Mouse (Mus musculus): ENCODE results near the gene Tmcc1. TPM values are rescaled to one million over a fixed set of nuclear protein-coding genes. Genes with fewer than 3 reads are reported as not detected.

The Tmcc1 gene
- total and polyA plus RNA-seq, 2 experiments, result 17.7 to 34.3 TPM

DNA sequence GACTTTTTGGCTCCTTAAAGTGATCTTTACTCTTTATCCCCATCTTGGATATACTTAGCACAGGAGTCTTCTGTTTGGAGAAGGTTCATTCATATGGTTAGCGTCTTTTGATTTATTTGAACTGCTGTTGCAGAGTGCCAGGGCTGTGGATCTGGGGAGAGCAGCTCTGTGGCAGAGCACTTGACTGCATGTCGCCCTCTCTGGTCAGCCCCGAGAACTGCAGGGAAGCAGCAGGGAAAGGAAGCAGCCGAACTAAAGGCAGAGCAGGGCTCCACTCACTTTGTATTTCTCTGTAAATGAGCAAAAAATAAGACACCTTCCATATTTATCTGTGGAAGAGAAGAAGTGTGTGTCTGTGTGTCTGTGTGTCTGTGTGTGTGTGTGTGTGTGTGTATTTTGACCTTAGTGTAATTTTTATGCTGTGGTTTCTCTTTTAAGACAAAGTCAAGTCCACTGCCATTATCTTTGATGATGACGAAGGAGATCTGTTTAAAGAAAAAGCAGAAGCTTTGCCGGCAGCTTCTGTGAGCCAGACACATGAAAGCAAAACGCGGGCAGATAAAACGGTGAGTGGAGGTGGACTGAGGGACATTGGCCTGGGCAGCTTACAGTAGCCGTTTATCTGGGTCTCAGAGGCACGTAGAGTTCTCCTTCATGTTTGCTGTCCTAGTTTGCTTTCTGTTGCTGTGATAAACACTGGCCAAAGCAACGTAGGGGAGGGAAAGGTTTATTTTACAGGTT is 35.7 kb upstream of the Tmcc1 start:
- DNase-seq (ENCODE audit: extremely low read depth, low read depth, low spot score), result peak; percentile 93
- H3K4me3 ChIP-seq (ENCODE audit: insufficient read depth, low read depth, low read length), result no peak overlapping the region
- no peak overlapping the region for H3K9ac ChIP-seq (ENCODE audit: low read depth, low read length)
- WGBS, result 42% methylated on average over 12 of the region's 12 CpGs
- no peaks in the 10 kb centered on the region; the same call in 1 of the 2 replicates for H3K79me2 ChIP-seq (ENCODE audit: control insufficient read depth, insufficient read depth, low read length)
- peaks cover 40% of the 10 kb centered on the region for H3K36me3 ChIP-seq (ENCODE audit: control insufficient read depth, insufficient read depth, low read length)
- TF ChIP-seq CTCF (IDR thresholded peaks at IDR 0.05; ENCODE audit: low read depth, low read length) (peak; percentile 99), POLR2A (IDR thresholded peaks at IDR 0.05; ENCODE audit: extremely low read depth, insufficient read depth, low read length) (no peak)
- no peak overlapping the region for H3K27ac ChIP-seq (replicated peaks; ENCODE audit: insufficient read depth, low read depth, low read length)
- H3K4me1 ChIP-seq (ENCODE audit: control insufficient read depth, insufficient read depth, low read length), result no peaks in the 10 kb centered on the region
- no peaks in the 10 kb centered on the region for H3K27me3 ChIP-seq (ENCODE audit: control insufficient read depth, insufficient read depth, low read length)

DNA sequence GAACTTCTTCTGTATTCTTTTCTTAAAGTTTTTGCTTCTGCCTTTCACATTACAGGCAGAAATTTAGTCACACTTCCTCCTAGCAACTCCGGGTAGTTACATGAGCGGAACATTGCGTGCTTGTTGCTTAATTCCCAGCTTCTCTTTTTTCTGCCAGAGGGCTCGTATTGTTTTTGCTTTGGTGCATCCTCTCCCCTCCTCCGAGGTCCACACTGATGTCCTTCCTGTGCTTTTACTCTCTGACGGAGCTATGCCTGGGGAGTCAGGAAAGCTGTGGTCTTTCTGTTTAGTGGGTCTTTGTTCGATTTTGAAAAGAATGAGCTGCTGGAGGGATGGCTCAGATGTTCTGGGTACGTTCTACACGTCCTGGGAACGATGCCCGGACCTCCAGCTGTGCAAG is 34.5 kb upstream of the Tmcc1 start:
- peak; percentile 58 for DNase-seq (ENCODE audit: extremely low read depth, low read depth, low spot score)
- H3K9ac ChIP-seq (ENCODE audit: low read depth, low read length), result no peak overlapping the region
- H3K79me2 ChIP-seq (ENCODE audit: control insufficient read depth, insufficient read depth, low read length), result no peaks in the 10 kb centered on the region; the same call in 1 of the 2 replicates
- H3K4me1 ChIP-seq (ENCODE audit: control insufficient read depth, insufficient read depth, low read length), result no peaks in the 10 kb centered on the region
- H3K36me3 ChIP-seq (ENCODE audit: control insufficient read depth, insufficient read depth, low read length), result peaks cover 47% of the 10 kb centered on the region
- TF ChIP-seq POLR2A (IDR thresholded peaks at IDR 0.05; ENCODE audit: extremely low read depth, insufficient read depth, low read length) (no peak), CTCF (IDR thresholded peaks at IDR 0.05; ENCODE audit: low read depth, low read length) (no peak)
- no peaks in the 10 kb centered on the region for H3K27me3 ChIP-seq (ENCODE audit: control insufficient read depth, insufficient read depth, low read length)
- H3K4me3 ChIP-seq (ENCODE audit: insufficient read depth, low read depth, low read length), result no peak overlapping the region
- 80% methylated on average over 11 of the region's 11 CpGs for WGBS
- peak overlapping the region; percentile 49 for H3K27ac ChIP-seq (replicated peaks; ENCODE audit: insufficient read depth, low read depth, low read length)

DNA sequence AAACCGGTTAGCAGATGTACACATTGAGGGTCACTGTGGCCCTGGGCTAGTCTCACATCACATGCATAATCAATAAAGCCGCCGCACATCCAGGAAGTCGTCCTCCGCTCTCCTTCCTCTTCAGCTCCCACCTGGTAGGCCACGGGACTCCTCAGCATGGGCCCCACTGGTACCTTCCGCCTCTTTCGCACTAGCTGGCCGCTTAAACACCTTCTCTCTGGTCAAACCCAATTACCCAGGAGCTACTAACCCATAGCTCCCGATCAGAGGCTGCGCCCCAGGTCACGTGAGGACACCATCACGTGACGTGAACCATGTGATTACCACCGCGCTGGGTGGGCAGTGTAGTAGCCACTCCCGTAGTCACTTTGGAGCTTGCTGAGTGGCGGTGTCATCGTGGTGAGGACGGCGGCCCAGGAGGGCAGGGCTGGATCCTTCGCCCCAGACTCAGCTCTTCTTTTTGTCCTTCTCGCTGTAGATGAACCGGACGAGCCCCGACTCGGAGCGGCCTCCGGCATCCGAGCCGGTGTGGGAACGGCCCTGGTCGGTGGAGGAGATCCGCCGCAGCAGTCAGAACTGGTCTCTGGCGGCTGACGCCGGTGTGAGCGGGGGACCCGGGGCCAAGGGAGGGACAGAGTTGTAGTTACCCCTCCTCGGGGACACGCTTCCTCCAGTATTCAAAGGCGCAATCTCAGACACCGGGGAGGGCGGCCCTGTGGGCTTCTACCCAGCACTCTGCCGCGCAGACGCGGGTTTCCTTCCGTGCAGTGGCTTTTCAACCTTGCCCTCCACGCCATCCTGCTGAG is 14.6 kb upstream of the Tmcc1 start, which contains the start of gene Washc2:
Washc2 (plus strand) TSS at position 310 of the 806 bp plus-strand sequence.
- peak; percentile 77 for TF ChIP-seq POLR2A (IDR thresholded peaks at IDR 0.05; ENCODE audit: extremely low read depth, insufficient read depth, low read length)
- TF ChIP-seq CTCF (IDR thresholded peaks at IDR 0.05; ENCODE audit: low read depth, low read length), result no peak
- H3K36me3 ChIP-seq (ENCODE audit: control insufficient read depth, insufficient read depth, low read length), result peaks cover 21% of the 10 kb centered on the region
- WGBS, result under 1% methylated on average over 51 of the region's 51 CpGs
- DNase-seq (ENCODE audit: extremely low read depth, low read depth, low spot score), result peak; percentile 88
- peak within 1 kb of the TSS; percentile 90 for H3K9ac ChIP-seq (ENCODE audit: low read depth, low read length)
- no peaks in the 10 kb centered on the region for H3K27me3 ChIP-seq (ENCODE audit: control insufficient read depth, insufficient read depth, low read length)
- peaks cover 3% of the 10 kb centered on the region; the same call in 1 of the 2 replicates for H3K4me1 ChIP-seq (ENCODE audit: control insufficient read depth, insufficient read depth, low read length)
- H3K79me2 ChIP-seq (ENCODE audit: control insufficient read depth, insufficient read depth, low read length), result no peaks in the 10 kb centered on the region
- H3K27ac ChIP-seq (replicated peaks; ENCODE audit: insufficient read depth, low read depth, low read length), result peak within 1 kb of the TSS; percentile 85
- H3K4me3 ChIP-seq (ENCODE audit: insufficient read depth, low read depth, low read length), result peak within 1 kb of the TSS; percentile 90

DNA sequence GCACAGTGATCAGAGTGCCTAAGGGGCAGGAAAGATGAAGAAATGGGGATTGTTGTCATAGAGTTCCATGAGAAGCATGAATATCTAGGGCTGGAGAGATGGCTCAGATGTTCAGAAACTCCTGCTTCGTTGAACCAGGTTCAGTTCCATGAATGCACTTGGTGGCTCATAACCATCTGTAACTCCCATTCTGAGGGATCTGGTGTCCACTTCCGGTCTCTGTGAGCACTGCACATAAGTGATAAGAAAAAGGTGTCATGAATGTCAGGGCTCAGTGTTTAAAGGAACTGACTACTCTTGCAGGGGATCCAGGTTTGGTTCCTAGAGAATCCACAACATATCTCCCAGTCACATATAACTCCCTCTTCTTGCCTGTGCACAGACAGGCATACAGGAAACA is 6.4 kb upstream of the Tmcc1 start:
- Histone ChIP-seq H3K4me1 (ENCODE audit: control insufficient read depth, insufficient read depth, low read length) (peaks cover 3% of the 10 kb centered on the region; the same call in 1 of the 2 replicates), H3K4me3 (ENCODE audit: insufficient read depth, low read depth, low read length) (no peak overlapping the region), H3K27ac (replicated peaks; ENCODE audit: insufficient read depth, low read depth, low read length) (no peak overlapping the region), H3K9ac (ENCODE audit: low read depth, low read length) (no peak overlapping the region), H3K36me3 (ENCODE audit: control insufficient read depth, insufficient read depth, low read length) (no peaks in the 10 kb centered on the region), H3K79me2 (ENCODE audit: control insufficient read depth, insufficient read depth, low read length) (no peaks in the 10 kb centered on the region), H3K27me3 (ENCODE audit: control insufficient read depth, insufficient read depth, low read length) (no peaks in the 10 kb centered on the region)
- no peak for TF ChIP-seq CTCF (IDR thresholded peaks at IDR 0.05; ENCODE audit: low read depth, low read length)
- TF ChIP-seq POLR2A (IDR thresholded peaks at IDR 0.05; ENCODE audit: extremely low read depth, insufficient read depth, low read length), result no peak
- 72% methylated on average over 2 of the region's 2 CpGs for WGBS
- no peak for DNase-seq (ENCODE audit: extremely low read depth, low read depth, low spot score)

DNA sequence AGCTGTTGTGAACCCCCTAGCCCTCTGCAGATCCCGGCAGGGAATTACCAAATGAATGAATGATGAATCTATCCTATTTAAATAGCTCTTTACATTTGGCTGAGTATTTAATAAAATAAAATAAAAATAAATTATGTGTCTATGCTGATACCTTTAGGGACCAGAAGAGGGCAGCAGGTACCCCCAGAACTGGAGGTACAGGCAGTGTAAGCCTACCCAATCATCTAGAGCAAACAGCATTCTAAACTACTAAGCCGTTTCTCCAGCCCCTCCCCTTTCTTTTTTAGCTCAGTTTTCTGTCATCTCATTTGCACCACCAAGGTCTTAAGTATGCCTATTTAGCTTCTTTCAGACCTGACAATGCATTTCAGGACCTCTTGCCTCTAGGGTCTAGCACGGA is 4.9 kb upstream of the Tmcc1 start:
- H3K79me2 ChIP-seq (ENCODE audit: control insufficient read depth, insufficient read depth, low read length), result no peaks in the 10 kb centered on the region
- 43% methylated on average over 3 of the region's 3 CpGs for WGBS
- no peaks in the 10 kb centered on the region for H3K27me3 ChIP-seq (ENCODE audit: control insufficient read depth, insufficient read depth, low read length)
- H3K4me1 ChIP-seq (ENCODE audit: control insufficient read depth, insufficient read depth, low read length), result peaks cover 3% of the 10 kb centered on the region; the same call in 1 of the 2 replicates
- no peaks in the 10 kb centered on the region for H3K36me3 ChIP-seq (ENCODE audit: control insufficient read depth, insufficient read depth, low read length)
- H3K4me3 ChIP-seq (ENCODE audit: insufficient read depth, low read depth, low read length), result no peak overlapping the region
- peak; percentile 53 for TF ChIP-seq CTCF (IDR thresholded peaks at IDR 0.05; ENCODE audit: low read depth, low read length)
- no peak for TF ChIP-seq POLR2A (IDR thresholded peaks at IDR 0.05; ENCODE audit: extremely low read depth, insufficient read depth, low read length)
- H3K27ac ChIP-seq (replicated peaks; ENCODE audit: insufficient read depth, low read depth, low read length), result no peak overlapping the region; the same call in 1 of the 2 replicates
- no peak overlapping the region for H3K9ac ChIP-seq (ENCODE audit: low read depth, low read length)
- DNase-seq (ENCODE audit: extremely low read depth, low read depth, low spot score), result peak; percentile 56
